Mouse (Mus musculus): ENCODE measurements at regions not wholly inside any gene's neighbourhood (a gene's known extent, or its start where the extent isn't known, plus 50 kb on each side); places are given as distances from the start of the nearest gene placed in this dataset.

GRCm38 (mm10) chr12:69501346-69501730 is 81.5 kb downstream of the Vcpkmt start:
- no peak for TF ChIP-seq CTCF (conservative IDR thresholded peaks at IDR 0.05; ENCODE audit: low read length)
- no peak for TF ChIP-seq POU5F1 (IDR thresholded peaks at IDR 0.05; ENCODE audit: borderline replicate concordance, low read length)

All from E14TG2a.4 (cell line).